Mouse (Mus musculus): ENCODE results near the gene Rnf169. TPM values are rescaled to one million over a fixed set of nuclear protein-coding genes. Genes with fewer than 3 reads are reported as not detected.

Gene Rnf169
- 2.7 and 3.7 TPM in 2 replicates for polyA plus RNA-seq (2015; fragmentation: Nextera tagmentation; extraction: Ambion mirVana)

- H3K27me3 ChIP-seq, result no peaks in the 10 kb centered on the region
- no peaks in the 10 kb centered on the region for H3K9me3 ChIP-seq (replicated peaks)
- H3K27ac ChIP-seq, result peak within 1 kb of the TSS; percentile 87
- peak within 1 kb of the TSS; percentile 86 for H3K4me3 ChIP-seq
- peak within 1 kb of the TSS; percentile 75 for H3K4me2 ChIP-seq
- H3K36me3 ChIP-seq, result no peaks in the 10 kb centered on the region
- under 1% methylated on average over 55 of the region's 55 CpGs for WGBS
- peak; percentile 92 for ATAC-seq (replicated peaks; ENCODE audit: insufficient number of reproducible peaks, insufficient read depth, low FRiP score, low read depth)
- peaks cover 20% of the 10 kb centered on the region for H3K4me1 ChIP-seq (replicated peaks)
- H3K9ac ChIP-seq, result peak within 1 kb of the TSS; percentile 77
These were observed at the start of gene Rnf169 for GRCm38 (mm10) chr7:99980132-99980591. Gene Rnf169, minus strand, starts transcription at chr7:99980448.

- Histone ChIP-seq H3K9me3 (replicated peaks) (no peaks in the 10 kb centered on the region), H3K4me3 (no peak overlapping the region), H3K27me3 (peaks cover 5% of the 10 kb centered on the region; the same call in 1 of the 2 replicates), H3K36me3 (no peaks in the 10 kb centered on the region), H3K27ac (no peak overlapping the region), H3K4me1 (replicated peaks) (no peaks in the 10 kb centered on the region), H3K4me2 (no peak overlapping the region), H3K9ac (no peak overlapping the region)
- no peak for ATAC-seq (replicated peaks; ENCODE audit: insufficient number of reproducible peaks, insufficient read depth, low FRiP score, low read depth)
- 41% methylated on average over 3 of the region's 3 CpGs for WGBS
These were observed 49.1 kb upstream of the Rnf169 start for GRCm38 (mm10) chr7:100029307-100029706.

GRCm38 (mm10) chr7:100027353-100027752, 47.1 kb upstream of the Rnf169 start:
- no peaks in the 10 kb centered on the region for H3K36me3 ChIP-seq
- peaks cover 5% of the 10 kb centered on the region; the same call in 1 of the 2 replicates for H3K27me3 ChIP-seq
- ATAC-seq (replicated peaks; ENCODE audit: insufficient number of reproducible peaks, insufficient read depth, low FRiP score, low read depth), result no peak

GRCm38 (mm10) chr7:100017056-100017455, 36.8 kb upstream of the Rnf169 start:
- H3K36me3 ChIP-seq, result no peaks in the 10 kb centered on the region
- no peaks in the 10 kb centered on the region for H3K9me3 ChIP-seq (replicated peaks)
- no peak overlapping the region for H3K9ac ChIP-seq
- H3K27ac ChIP-seq, result no peak overlapping the region
- 0 out of 2 replicates have a peak, but pooled peaks cover 3% of the 10 kb centered on the region for H3K4me1 ChIP-seq (replicated peaks)
- WGBS, result 86% methylated on average over 8 of the region's 8 CpGs
- no peak overlapping the region for H3K4me3 ChIP-seq
- no peaks in the 10 kb centered on the region for H3K27me3 ChIP-seq
- no peak overlapping the region for H3K4me2 ChIP-seq
- no peak for ATAC-seq (replicated peaks; ENCODE audit: insufficient number of reproducible peaks, insufficient read depth, low FRiP score, low read depth)

More at GRCm38 (mm10) chr7:100027353-100027752, 47.1 kb upstream of the Rnf169 start:
- 47% methylated on average over 5 of the region's 5 CpGs for WGBS
- Histone ChIP-seq H3K9ac (no peak overlapping the region), H3K4me3 (no peak overlapping the region), H3K4me1 (replicated peaks) (no peaks in the 10 kb centered on the region), H3K27ac (no peak overlapping the region), H3K4me2 (no peak overlapping the region), H3K9me3 (replicated peaks) (no peaks in the 10 kb centered on the region)

- Histone ChIP-seq H3K9me3 (replicated peaks) (no peaks in the 10 kb centered on the region), H3K9ac (no peak overlapping the region), H3K36me3 (no peaks in the 10 kb centered on the region), H3K4me1 (replicated peaks) (0 out of 2 replicates have a peak, but pooled peaks cover 6% of the 10 kb centered on the region), H3K4me3 (no peak overlapping the region), H3K27ac (no peak overlapping the region), H3K4me2 (no peak overlapping the region), H3K27me3 (peaks cover 13% of the 10 kb centered on the region)
- WGBS, result 54% methylated on average over 8 of the region's 8 CpGs
- no peak for ATAC-seq (replicated peaks; ENCODE audit: insufficient number of reproducible peaks, insufficient read depth, low FRiP score, low read depth)
These were observed 33.9 kb upstream of the Rnf169 start for GRCm38 (mm10) chr7:100014123-100014600.

GRCm38 (mm10) chr7:100012515-100012914, 32.3 kb upstream of the Rnf169 start:
- no peak for ATAC-seq (replicated peaks; ENCODE audit: insufficient number of reproducible peaks, insufficient read depth, low FRiP score, low read depth)
- H3K4me3 ChIP-seq, result no peak overlapping the region
- 0 out of 2 replicates have a peak, but pooled peaks cover 6% of the 10 kb centered on the region for H3K4me1 ChIP-seq (replicated peaks)
- H3K27ac ChIP-seq, result no peak overlapping the region
- no peaks in the 10 kb centered on the region for H3K36me3 ChIP-seq
- H3K4me2 ChIP-seq, result no peak overlapping the region
- peaks cover 30% of the 10 kb centered on the region for H3K27me3 ChIP-seq
- 48% methylated on average over 6 of the region's 6 CpGs for WGBS
- no peaks in the 10 kb centered on the region for H3K9me3 ChIP-seq (replicated peaks)
- H3K9ac ChIP-seq, result no peak overlapping the region

GRCm38 (mm10) chr7:100012085-100012484, 31.8 kb upstream of the Rnf169 start:
- no peak overlapping the region for H3K27ac ChIP-seq
- H3K4me1 ChIP-seq (replicated peaks), result 0 out of 2 replicates have a peak, but pooled peaks cover 6% of the 10 kb centered on the region
- WGBS, result 53% methylated on average over 8 of the region's 8 CpGs
- H3K36me3 ChIP-seq, result no peaks in the 10 kb centered on the region
- ATAC-seq (replicated peaks; ENCODE audit: insufficient number of reproducible peaks, insufficient read depth, low FRiP score, low read depth), result no peak
- H3K9ac ChIP-seq, result no peak overlapping the region
- H3K9me3 ChIP-seq (replicated peaks), result no peaks in the 10 kb centered on the region
- H3K4me2 ChIP-seq, result no peak overlapping the region
- peaks cover 34% of the 10 kb centered on the region for H3K27me3 ChIP-seq
- no peak overlapping the region for H3K4me3 ChIP-seq

- Histone ChIP-seq H3K27ac (no peak overlapping the region), H3K27me3 (peaks cover 47% of the 10 kb centered on the region), H3K36me3 (no peaks in the 10 kb centered on the region), H3K4me1 (replicated peaks) (peaks cover 10% of the 10 kb centered on the region), H3K4me3 (no peak overlapping the region), H3K9me3 (replicated peaks) (no peaks in the 10 kb centered on the region), H3K4me2 (no peak overlapping the region), H3K9ac (no peak overlapping the region)
- WGBS, result 58% methylated on average over 5 of the region's 5 CpGs
- ATAC-seq (replicated peaks; ENCODE audit: insufficient number of reproducible peaks, insufficient read depth, low FRiP score, low read depth), result no peak
These were observed 30.5 kb upstream of the Rnf169 start for GRCm38 (mm10) chr7:100010711-100011110.

GRCm38 (mm10) chr7:100009640-100010039, 29.4 kb upstream of the Rnf169 start:
- Histone ChIP-seq H3K4me3 (no peak overlapping the region), H3K4me2 (no peak overlapping the region), H3K27me3 (peaks cover 57% of the 10 kb centered on the region), H3K36me3 (no peaks in the 10 kb centered on the region), H3K27ac (no peak overlapping the region), H3K9ac (no peak overlapping the region), H3K9me3 (replicated peaks) (no peaks in the 10 kb centered on the region), H3K4me1 (replicated peaks) (peaks cover 15% of the 10 kb centered on the region)
- no peak for ATAC-seq (replicated peaks; ENCODE audit: insufficient number of reproducible peaks, insufficient read depth, low FRiP score, low read depth)
- 12% methylated on average over 11 of the region's 11 CpGs for WGBS

- no peak overlapping the region for H3K9ac ChIP-seq
- H3K4me1 ChIP-seq (replicated peaks), result peaks cover 15% of the 10 kb centered on the region
- H3K4me2 ChIP-seq, result no peak overlapping the region
- WGBS, result 80% methylated on average over 4 of the region's 4 CpGs
- no peaks in the 10 kb centered on the region for H3K9me3 ChIP-seq (replicated peaks)
- peaks cover 66% of the 10 kb centered on the region for H3K27me3 ChIP-seq
- no peak overlapping the region for H3K27ac ChIP-seq
- ATAC-seq (replicated peaks; ENCODE audit: insufficient number of reproducible peaks, insufficient read depth, low FRiP score, low read depth), result no peak
- no peak overlapping the region for H3K4me3 ChIP-seq
- H3K36me3 ChIP-seq, result no peaks in the 10 kb centered on the region
These were observed 28.5 kb upstream of the Rnf169 start for GRCm38 (mm10) chr7:100008765-100009164.

- 8% methylated on average over 11 of the region's 11 CpGs for WGBS
- Histone ChIP-seq H3K9ac (no peak overlapping the region), H3K27me3 (peaks cover 72% of the 10 kb centered on the region), H3K4me2 (peak overlapping the region; percentile 95), H3K9me3 (replicated peaks) (no peaks in the 10 kb centered on the region), H3K36me3 (no peaks in the 10 kb centered on the region), H3K4me3 (no peak overlapping the region; the same call in none of the 2 replicates), H3K27ac (no peak overlapping the region), H3K4me1 (replicated peaks) (peaks cover 11% of the 10 kb centered on the region)
- ATAC-seq (replicated peaks; ENCODE audit: insufficient number of reproducible peaks, insufficient read depth, low FRiP score, low read depth), result no peak
These were observed 26.2 kb upstream of the Rnf169 start for GRCm38 (mm10) chr7:100006411-100006810.

- Histone ChIP-seq H3K9ac (peak within 1 kb of the TSS; percentile 41), H3K36me3 (no peaks in the 10 kb centered on the region), H3K4me1 (replicated peaks) (peaks cover 11% of the 10 kb centered on the region), H3K4me2 (peak within 1 kb of the TSS; percentile 95), H3K4me3 (peak within 1 kb of the TSS; percentile 56), H3K27ac (no peak within 1 kb of the TSS), H3K9me3 (replicated peaks) (no peaks in the 10 kb centered on the region), H3K27me3 (peaks cover 72% of the 10 kb centered on the region)
- peak; percentile 68 for ATAC-seq (replicated peaks; ENCODE audit: insufficient number of reproducible peaks, insufficient read depth, low FRiP score, low read depth)
- WGBS, result under 1% methylated on average over 44 of the region's 44 CpGs
These were observed 25.5 kb upstream of the Rnf169 start, which contains the start of gene Chrdl2 for GRCm38 (mm10) chr7:100005790-100006189. Gene Chrdl2, plus strand, starts transcription at chr7:100006172.
